Mouse (Mus musculus) MEL (cell line): Measurements from ENCODE around the gene Fgfr1op2. TPM values are rescaled to one million over a fixed set of nuclear protein-coding genes. Genes with fewer than 3 reads are reported as not detected.

ENCODE experiments used
- DNase-seq: peaks from one replicate; pipeline ENCODE4 v3.0.0; 2011; ENCODE audit warnings: low read depth, low spot score
- H3K27ac ChIP-seq: 2 replicates; pipeline ENCODE4 v1.5.1; 2012; ENCODE audit warnings: low read depth, mild to moderate bottlenecking, control low read depth, low read length, moderate library complexity; ENCODE audit not compliant: control insufficient read depth
- H3K27me3 ChIP-seq, 2 experiments: fragments of 150-350 bp in 1 of 2; sonication (generic) in 1 of 2; 2 replicates each; pipeline ENCODE4 v1.6.1; 2012; ENCODE audit warnings: low read length in 2 of 2, mild to moderate bottlenecking in 2 of 2, improper control_type of control experiment in 1 of 2, moderate library complexity in 1 of 2; ENCODE audit not compliant: insufficient read depth in 2 of 2, control insufficient read depth in 1 of 2
- H3K36me3 ChIP-seq, 2 experiments: 2 replicates each; pipeline ENCODE4 v1.6.1; 2012 to 2014; ENCODE audit warnings: low read length in 2 of 2, improper control_type of control experiment in 1 of 2, inconsistent platforms in 1 of 2, mild to moderate bottlenecking in 1 of 2; ENCODE audit not compliant: insufficient read depth in 2 of 2, control insufficient read depth in 1 of 2
- H3K4me1 ChIP-seq, 2 experiments: fragments of 150-350 bp in 1 of 2; sonication (generic) in 1 of 2; 2 replicates each; pipeline ENCODE4 v1.6.1; 2012; ENCODE audit warnings: low read length in 2 of 2, improper control_type of control experiment in 1 of 2, mild to moderate bottlenecking in 1 of 2; ENCODE audit not compliant: insufficient read depth in 2 of 2, control insufficient read depth in 1 of 2
- H3K4me3 ChIP-seq, 2 experiments: fragments of 150-350 bp in 1 of 2; sonication (generic) in 1 of 2; 2 replicates each; pipeline ENCODE4 v1.5.1; 2012; ENCODE audit warnings: low read depth in 2 of 2, low read length in 2 of 2, mild to moderate bottlenecking in 2 of 2, moderate library complexity in 2 of 2, control low read depth in 1 of 2, improper control_type of control experiment in 1 of 2; ENCODE audit not compliant: control insufficient read depth in 1 of 2, insufficient read depth in 1 of 2
- H3K79me2 ChIP-seq: 2 replicates; pipeline ENCODE4 v1.6.1; 2012; ENCODE audit warnings: mild to moderate bottlenecking, low read length, moderate library complexity; ENCODE audit not compliant: control insufficient read depth, poor library complexity, insufficient read depth
- H3K9ac ChIP-seq: 2 replicates; pipeline ENCODE4 v1.6.1; 2012; ENCODE audit warnings: low read depth, mild to moderate bottlenecking, control low read depth, low read length, moderate library complexity; ENCODE audit not compliant: control insufficient read depth, poor library complexity, severe bottlenecking
- H3K9me3 ChIP-seq: fragments of 150-350 bp; sonication (generic); replicated peaks from 2 replicates; pipeline ENCODE4 v1.6.1; 2012; ENCODE audit warnings: mild to moderate bottlenecking, low read length, improper control_type of control experiment, moderate library complexity; ENCODE audit not compliant: insufficient read depth
- BHLHE40 ChIP-seq: IDR thresholded peaks from 2 replicates; pipeline ENCODE4 v1.6.1; 2012; ENCODE audit warnings: low read depth, mild to moderate bottlenecking, inconsistent platforms, low read length, improper control_type of control experiment, borderline replicate concordance
- E2F4 ChIP-seq: IDR thresholded peaks from 2 replicates; pipeline ENCODE4 v1.6.1; 2011; ENCODE audit warnings: low read depth, low read length, improper control_type of control experiment, borderline replicate concordance
- EP300 ChIP-seq, 2 experiments: IDR thresholded peaks; 2 replicates each; pipeline ENCODE4 v1.6.1; 2011; ENCODE audit warnings: improper control_type of control experiment in 2 of 2, low read length in 2 of 2, low read depth in 1 of 2, mild to moderate bottlenecking in 1 of 2
- ETS1 ChIP-seq: IDR thresholded peaks from 2 replicates; pipeline ENCODE4 v1.6.1; 2012; ENCODE audit warnings: low read depth, mild to moderate bottlenecking, inconsistent platforms, low read length, improper control_type of control experiment, moderate library complexity
- HCFC1 ChIP-seq: IDR thresholded peaks from 2 replicates; pipeline ENCODE4 v1.6.1; 2012; ENCODE audit warnings: low read depth, mild to moderate bottlenecking, inconsistent platforms, low read length, improper control_type of control experiment, moderate library complexity
- KAT2A ChIP-seq: conservative IDR thresholded peaks from 2 replicates; pipeline ENCODE4 v1.6.1; 2012; ENCODE audit warnings: low read depth, low read length, improper control_type of control experiment, inconsistent platforms
- MAFK ChIP-seq: IDR thresholded peaks from 2 replicates; pipeline ENCODE4 v1.6.1; 2011; ENCODE audit warnings: low read depth, mild to moderate bottlenecking, low read length, improper control_type of control experiment, borderline replicate concordance
- MAX ChIP-seq: IDR thresholded peaks from 2 replicates; pipeline ENCODE4 v1.6.1; 2011; ENCODE audit warnings: low read length, improper control_type of control experiment
- MXI1 ChIP-seq: IDR thresholded peaks from 2 replicates; pipeline ENCODE4 v1.6.1; 2011; ENCODE audit warnings: mild to moderate bottlenecking, low read depth, low read length, improper control_type of control experiment
- MYB ChIP-seq: IDR thresholded peaks from 2 replicates; pipeline ENCODE4 v1.6.1; 2011; ENCODE audit warnings: mild to moderate bottlenecking, low read depth, low read length, improper control_type of control experiment
- NELFE ChIP-seq: IDR thresholded peaks from 2 replicates; pipeline ENCODE4 v1.6.1; 2011; ENCODE audit warnings: low read depth, low read length, improper control_type of control experiment
- NRF1 ChIP-seq: IDR thresholded peaks from 2 replicates; pipeline ENCODE4 v1.6.1; 2014; ENCODE audit warnings: low read depth, mild to moderate bottlenecking, inconsistent platforms, low read length, improper control_type of control experiment, moderate library complexity; ENCODE audit not compliant: poor library complexity, insufficient read depth, severe bottlenecking
- POLR2A ChIP-seq, 2 experiments: IDR thresholded peaks; 2 replicates each; pipeline ENCODE4 v1.6.1; 2011 to 2012; ENCODE audit warnings: low read length in 2 of 2, mild to moderate bottlenecking in 2 of 2, control low read depth in 1 of 2, improper control_type of control experiment in 1 of 2, low read depth in 1 of 2, moderate library complexity in 1 of 2; ENCODE audit not compliant: control insufficient read depth in 1 of 2, insufficient read depth in 1 of 2, poor library complexity in 1 of 2
- POLR2AphosphoS2 ChIP-seq: IDR thresholded peaks from 2 replicates; pipeline ENCODE4 v1.6.1; 2011; ENCODE audit warnings: low read length, improper control_type of control experiment
- POLR2AphosphoS5 ChIP-seq: IDR thresholded peaks from 2 replicates; pipeline ENCODE4 v1.6.1; 2012; ENCODE audit warnings: low read depth, borderline replicate concordance, mild to moderate bottlenecking, inconsistent platforms, low read length, moderate library complexity, mixed read lengths
- RCOR1 ChIP-seq: IDR thresholded peaks from 2 replicates; pipeline ENCODE4 v1.6.1; 2012; ENCODE audit warnings: low read depth, mild to moderate bottlenecking, inconsistent platforms, low read length, improper control_type of control experiment
- SIN3A ChIP-seq: IDR thresholded peaks from 2 replicates; pipeline ENCODE4 v1.6.1; 2012; ENCODE audit warnings: low read length, improper control_type of control experiment, inconsistent platforms
- SMC3 ChIP-seq: IDR thresholded peaks from 2 replicates; pipeline ENCODE4 v1.6.1; 2011; ENCODE audit warnings: low read depth, low read length, improper control_type of control experiment
- TCF12 ChIP-seq: IDR thresholded peaks from 2 replicates; pipeline ENCODE4 v1.6.1; 2014; ENCODE audit warnings: low read depth, mild to moderate bottlenecking, inconsistent platforms, low read length, improper control_type of control experiment, moderate library complexity
- UBTF ChIP-seq: IDR thresholded peaks from 2 replicates; pipeline ENCODE4 v1.6.1; 2012; ENCODE audit warnings: low read depth, mild to moderate bottlenecking, inconsistent platforms, low read length, improper control_type of control experiment, moderate library complexity, borderline replicate concordance; ENCODE audit not compliant: insufficient read depth
- USF1 ChIP-seq: IDR thresholded peaks from 2 replicates; pipeline ENCODE4 v1.6.1; 2014; ENCODE audit warnings: low read depth, mild to moderate bottlenecking, inconsistent platforms, low read length, improper control_type of control experiment, moderate library complexity
- ZKSCAN1 ChIP-seq: IDR thresholded peaks from 2 replicates; pipeline ENCODE4 v1.6.1; 2012; ENCODE audit warnings: low read depth, mild to moderate bottlenecking, inconsistent platforms, low read length, improper control_type of control experiment, moderate library complexity
- ZMIZ1 ChIP-seq: IDR thresholded peaks from 2 replicates; pipeline ENCODE4 v1.6.1; 2012; ENCODE audit warnings: low read depth, mild to moderate bottlenecking, inconsistent platforms, low read length, improper control_type of control experiment, moderate library complexity
- ZNF384 ChIP-seq: IDR thresholded peaks from 2 replicates; pipeline ENCODE4 v1.6.1; 2012; ENCODE audit warnings: low read depth, mild to moderate bottlenecking, inconsistent platforms, low read length, improper control_type of control experiment
- polyA plus RNA-seq, 2 experiments: library from polyadenylated mRNA; stranded (reverse) in 1 of 2; unstranded in 1 of 2; fragments of >175 nt in 1 of 2; fragments of >200 nt in 1 of 2; gene quantifications; 2 replicates each; pipeline versions ENCODE4 v1.2.1 to v1.2.4; 2012; ENCODE audit warnings: low replicate concordance in 2 of 2, low read depth in 1 of 2; ENCODE audit not compliant: insufficient read length in 2 of 2, insufficient read depth in 1 of 2, missing spikeins in 1 of 2
- total RNA-seq: library from RNA; depleted of rRNA; stranded (reverse); fragments of 300-350 nt; gene quantifications from 2 replicates; pipeline ENCODE4 v1.2.3, GENCODE M21; 2012

Fgfr1op2 gene
- total and polyA plus RNA-seq, 3 experiments, result 70.4 to 93.6 TPM; not detected in 1

DNA sequence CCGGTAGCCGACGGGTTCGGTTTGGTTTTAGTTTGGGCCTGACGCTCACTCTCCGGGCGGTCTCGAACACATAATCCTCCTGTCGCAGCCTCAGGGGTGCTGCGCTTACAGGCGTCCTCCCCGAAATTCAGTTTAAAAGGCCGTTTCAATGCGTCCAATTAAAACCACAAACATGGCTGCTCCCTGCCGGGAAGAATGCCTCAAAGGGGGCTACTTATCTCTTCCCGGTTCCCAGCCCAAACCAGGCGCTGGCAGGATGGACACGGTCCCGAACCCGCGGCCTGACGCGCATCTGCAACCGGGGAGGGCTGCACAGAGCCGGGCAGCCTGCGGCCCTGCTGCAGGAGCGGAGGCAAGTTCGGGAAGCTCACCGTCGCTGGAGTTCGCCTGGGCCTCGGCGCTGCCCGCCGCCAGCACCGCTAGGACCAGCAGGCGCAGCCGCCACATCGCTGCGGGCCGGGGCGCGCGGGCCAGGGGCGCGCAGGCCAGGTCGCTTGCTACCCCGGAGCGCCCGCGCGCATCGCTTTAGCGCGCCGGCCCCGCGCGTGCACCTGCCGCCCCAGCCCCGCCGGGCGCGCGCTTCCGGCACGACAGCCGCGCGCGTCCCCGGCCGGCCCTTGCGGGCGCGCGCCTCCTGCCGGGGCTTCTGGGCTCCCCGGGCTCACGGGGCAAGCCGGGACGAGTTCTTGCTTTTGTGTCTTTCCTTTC is 57.2 kb downstream of the Fgfr1op2 start:
- H3K27ac ChIP-seq, result peak overlapping the region; percentile 67
- H3K9ac ChIP-seq, result peak overlapping the region; percentile 90
- peaks cover 0 to 27% of the 10 kb centered on the region in 2 experiments; a peak in 2 of 4 replicates for H3K36me3 ChIP-seq
- peak overlapping the region; percentile 84 to 98 for H3K4me3 ChIP-seq
- peak; percentile 78 for DNase-seq
- no peaks in the 10 kb centered on the region for H3K27me3 ChIP-seq
- peaks cover 12 to 33% of the 10 kb centered on the region in 2 experiments for H3K4me1 ChIP-seq
- TF ChIP-seq MXI1 (peak; percentile 59; the same call in 1 of the 2 replicates), SIN3A (peak; percentile 58), ZMIZ1 (0 out of 2 replicates have a peak, but pooled peaks have one; percentile 33), KAT2A (no peak), MYB (0 out of 2 replicates have a peak, but pooled peaks have one; percentile 24), POLR2A (IDR thresholded peaks at IDR 0.05; ENCODE audit: control insufficient read depth in 1 of 2, insufficient read depth in 1 of 2, low read depth in 1 of 2, low read length in 2 of 2, poor library complexity in 1 of 2) (peak; percentile 24 to 39; a peak in 1 of 4 replicates), BHLHE40 (no peak), MAX (peak; percentile 3; the same call in 1 of the 2 replicates), UBTF (peak; percentile 60; the same call in 1 of the 2 replicates), HCFC1 (peak; percentile 12; the same call in 1 of the 2 replicates), POLR2AphosphoS5 (no peak), TCF12 (no peak), ZKSCAN1 (no peak), MAFK (no peak), ETS1 (no peak), E2F4 (no peak), USF1 (no peak), EP300 (IDR thresholded peaks at IDR 0.05; ENCODE audit: low read depth in 1 of 2, low read length in 2 of 2) (peak in 1 of 2 experiments; percentile 14; a peak in 1 of 4 replicates), NELFE (peak; percentile 37; the same call in 1 of the 2 replicates), NRF1 (peak; percentile 21; the same call in 1 of the 2 replicates), ZNF384 (no peak), SMC3 (no peak), POLR2AphosphoS2 (no peak), RCOR1 (no peak)
- TF ChIP-seq, all 39 proteins: peak for 11
- peaks cover 10% of the 10 kb centered on the region; the same call in 1 of the 2 replicates for H3K79me2 ChIP-seq
- no peaks in the 10 kb centered on the region for H3K9me3 ChIP-seq
